Comparison of ENCODE assay signal across 8 mouse cellular contexts in genomic region chr9:14866957-14867356, GRCm38 (mm10). TPM values are rescaled to one million over a fixed set of nuclear protein-coding genes. Genes with fewer than 3 reads are reported as not detected.
DNase-seq lines count a peak whose midpoint lies in the region; ATAC-seq and TF ChIP-seq lines count a peak whose summit lies in the region.

No protein-coding gene starts in this region.

- no peaks in the 10 kb centered on the region for H3K4me1 ChIP-seq in ES-Bruce4 (ENCODE audit: control insufficient read depth, insufficient read depth, low read length)
- no peaks in the 10 kb centered on the region for H3K4me1 ChIP-seq in embryonic facial prominence, embryonic 11.5 days (ENCODE audit: control insufficient read depth, insufficient read depth, low read length)
- H3K4me1 ChIP-seq in limb, embryonic 13.5 days: peaks cover 7% of the 10 kb centered on the region
- H3K4me1 ChIP-seq in neural tube, embryonic 12.5 days: peaks cover 4% of the 10 kb centered on the region

- peak; percentile 25 for TF ChIP-seq CTCF in ES-Bruce4 (IDR thresholded peaks at IDR 0.05; ENCODE audit: low read depth, low read length)

- ATAC-seq in embryonic facial prominence, embryonic 11.5 days (replicated peaks; ENCODE audit: insufficient number of reproducible peaks, low FRiP score, low TSS enrichment, low read depth): no peak
- peak; percentile 38; the same call in 1 of the 2 replicates for ATAC-seq in limb, embryonic 13.5 days (ENCODE audit: low FRiP score, low read depth)
- peak; percentile 52 for ATAC-seq in neural tube, embryonic 12.5 days (ENCODE audit: low FRiP score, low read depth)

- H3K9ac ChIP-seq in ES-Bruce4 (ENCODE audit: low read depth, poor library complexity, severe bottlenecking): no peak overlapping the region
- H3K9ac ChIP-seq in embryonic facial prominence, embryonic 11.5 days (replicated peaks; ENCODE audit: low read length): no peak overlapping the region
- no peak overlapping the region for H3K9ac ChIP-seq in limb, embryonic 13.5 days
- no peak overlapping the region for H3K9ac ChIP-seq in neural tube, embryonic 12.5 days

- WGBS in embryonic facial prominence, embryonic 11.5 days: 36% methylated on average over 7 of the region's 7 CpGs
- WGBS in limb, embryonic 13.5 days: 35% methylated on average over 7 of the region's 7 CpGs
- WGBS in neural tube, embryonic 12.5 days: 46% methylated on average over 7 of the region's 7 CpGs

- H3K9me3 ChIP-seq in ES-Bruce4 (replicated peaks; ENCODE audit: control insufficient read depth, insufficient read depth, low read length, poor library complexity, severe bottlenecking): no peaks in the 10 kb centered on the region
- no peaks in the 10 kb centered on the region for H3K9me3 ChIP-seq in embryonic facial prominence, embryonic 11.5 days (replicated peaks; ENCODE audit: control insufficient read depth, low read length)
- H3K9me3 ChIP-seq in limb, embryonic 13.5 days: no peaks in the 10 kb centered on the region
- H3K9me3 ChIP-seq in neural tube, embryonic 12.5 days: no peaks in the 10 kb centered on the region

- intact Hi-C loops in gastrocnemius, postnatal 14 days (cut with DNase I; ENCODE audit: low total_unique reads): no loop called here

- no peak overlapping the region for H3K4me2 ChIP-seq in embryonic facial prominence, embryonic 11.5 days (ENCODE audit: low read depth, low read length)
- no peak overlapping the region for H3K4me2 ChIP-seq in limb, embryonic 13.5 days (replicated peaks)
- H3K4me2 ChIP-seq in neural tube, embryonic 12.5 days (replicated peaks): no peak overlapping the region

- TF ChIP-seq POLR2A in ES-Bruce4 (IDR thresholded peaks at IDR 0.05; ENCODE audit: insufficient read depth, low read length): no peak

- no peak for TF ChIP-seq EP300 in ES-Bruce4 (IDR thresholded peaks at IDR 0.05; ENCODE audit: insufficient read depth, low read depth, low read length)

- H3K27me3 ChIP-seq in ES-Bruce4 (ENCODE audit: control insufficient read depth, insufficient read depth, low read length, poor library complexity, severe bottlenecking): no peaks in the 10 kb centered on the region
- 0 out of 2 replicates have a peak, but pooled peaks cover 2% of the 10 kb centered on the region for H3K27me3 ChIP-seq in embryonic facial prominence, embryonic 11.5 days (ENCODE audit: control insufficient read depth, insufficient read depth, low read length)
- H3K27me3 ChIP-seq in limb, embryonic 13.5 days: peaks cover 45% of the 10 kb centered on the region
- peaks cover 10% of the 10 kb centered on the region; the same call in 1 of the 2 replicates for H3K27me3 ChIP-seq in neural tube, embryonic 12.5 days (replicated peaks)

- peak; percentile 36 for DNase-seq in gastrocnemius, postnatal 14 days
- no peak for DNase-seq in gastrocnemius, adult 18-20 months (ENCODE audit: low spot score)
- peak; percentile 67 for DNase-seq in embryonic facial prominence, embryonic 11.5 days (ENCODE audit: low spot score)
- peak; percentile 86 for DNase-seq in induced T-regulatory cell, adult 2 months (ENCODE audit: low read depth)
- DNase-seq in thymus, postnatal 10 days (ENCODE audit: low spot score in 2 of 2): peak; percentile 65 to 81

- no peak overlapping the region for H3K4me3 ChIP-seq in ES-Bruce4 (ENCODE audit: low read depth, low read length)
- no peak overlapping the region for H3K4me3 ChIP-seq in embryonic facial prominence, embryonic 11.5 days (ENCODE audit: low read depth, low read length)
- H3K4me3 ChIP-seq in limb, embryonic 13.5 days: no peak overlapping the region
- H3K4me3 ChIP-seq in neural tube, embryonic 12.5 days: no peak overlapping the region

- H3K36me3 ChIP-seq in ES-Bruce4 (ENCODE audit: control insufficient read depth, insufficient read depth, low read length, poor library complexity, severe bottlenecking): no peaks in the 10 kb centered on the region
- H3K36me3 ChIP-seq in embryonic facial prominence, embryonic 11.5 days (replicated peaks; ENCODE audit: control insufficient read depth, insufficient read depth, low read depth, low read length): no peaks in the 10 kb centered on the region
- H3K36me3 ChIP-seq in limb, embryonic 13.5 days: no peaks in the 10 kb centered on the region
- H3K36me3 ChIP-seq in neural tube, embryonic 12.5 days: no peaks in the 10 kb centered on the region

- H3K27ac ChIP-seq in ES-Bruce4 (ENCODE audit: insufficient read depth, low read length): no peak overlapping the region
- no peak overlapping the region for H3K27ac ChIP-seq in embryonic facial prominence, embryonic 11.5 days (replicated peaks; ENCODE audit: low read depth, low read length)
- H3K27ac ChIP-seq in limb, embryonic 13.5 days: no peak overlapping the region
- no peak overlapping the region for H3K27ac ChIP-seq in neural tube, embryonic 12.5 days

RNA-seq across cellular contexts. Expression of gene Gpr83, which starts 6.9 kb away (rescaled TPM):
- not detected for total RNA-seq in gastrocnemius, postnatal 14 days (2021)
- total RNA-seq in gastrocnemius, adult 18-20 months (2021): not detected
- polyA plus RNA-seq in ES-Bruce4 (2011; ENCODE audit: insufficient read depth, insufficient read length, low read depth, missing spikeins): not detected in 2 replicates
- polyA plus RNA-seq in embryonic facial prominence, embryonic 11.5 days (2014; fragmentation: Nextera tagmentation; extraction: Ambion mirVana): 0.21 and 0.29 TPM in 2 replicates
- polyA plus RNA-seq in limb, embryonic 13.5 days (2015; fragmentation: Nextera tagmentation; extraction: Ambion mirVana): 2.5 and 2.6 TPM in 2 replicates
- polyA plus RNA-seq in neural tube, embryonic 12.5 days (2016; fragmentation: Nextera tagmentation; extraction: Ambion mirVana): 0.42 and 0.90 TPM in 2 replicates

RNA-seq across cellular contexts. Expression of gene Izumo1r, which starts 36.8 kb away (rescaled TPM):
- total RNA-seq in gastrocnemius, postnatal 14 days (2021): not detected
- total RNA-seq in gastrocnemius, adult 18-20 months (2021): not detected
- not detected in 2 replicates for polyA plus RNA-seq in ES-Bruce4 (2011; ENCODE audit: insufficient read depth, insufficient read length, low read depth, missing spikeins)
- polyA plus RNA-seq in embryonic facial prominence, embryonic 11.5 days (2014; fragmentation: Nextera tagmentation; extraction: Ambion mirVana): 0.27 TPM in 1 of 2 replicates, not detected in the other
- 0.33 and 0.34 TPM in 2 replicates for polyA plus RNA-seq in limb, embryonic 13.5 days (2015; fragmentation: Nextera tagmentation; extraction: Ambion mirVana)
- not detected in 2 replicates for polyA plus RNA-seq in neural tube, embryonic 12.5 days (2016; fragmentation: Nextera tagmentation; extraction: Ambion mirVana)
